Mouse (Mus musculus) limb, embryonic 14.5 days (tissue): ENCODE measurements around the gene Maml3. TPM values are rescaled to one million over a fixed set of nuclear protein-coding genes. Genes with fewer than 3 reads are reported as not detected.

Source experiments
- ATAC-seq: fragments of 200-750 bp; cut with Nextera tagmentation; 2 replicates; pipeline ENCODE4 v1.8.0; 2017; ENCODE audit warnings: low read depth, moderate number of reproducible peaks, moderate TSS enrichment; ENCODE audit not compliant: low FRiP score
- DNase-seq: peaks from one replicate; pipeline ENCODE4 v3.0.0-alpha.2; 2015; ENCODE audit warnings: low spot score
- H3K27ac ChIP-seq: fragments of 300-500 bp; sonication (generic); replicated peaks from 2 replicates; pipeline ENCODE4 v1.5.1; 2014; ENCODE audit warnings: low read depth, mild to moderate bottlenecking, low read length, moderate library complexity, mixed read lengths
- H3K27me3 ChIP-seq: fragments of 300-500 bp; sonication (generic); 2 replicates; pipeline ENCODE4 v1.6.1; 2014; ENCODE audit warnings: low read length, mixed read lengths; ENCODE audit not compliant: control insufficient read depth, insufficient read depth
- H3K36me3 ChIP-seq: fragments of 300-500 bp; sonication (generic); 2 replicates; pipeline ENCODE4 v1.6.1; 2014; ENCODE audit warnings: mild to moderate bottlenecking, low read length, moderate library complexity, mixed read lengths; ENCODE audit not compliant: control insufficient read depth, insufficient read depth
- H3K4me1 ChIP-seq: fragments of 300-500 bp; sonication (generic); 2 replicates; pipeline ENCODE4 v1.6.1; 2014; ENCODE audit warnings: antibody characterized with exemption, low read length, mixed read lengths; ENCODE audit not compliant: control insufficient read depth, insufficient read depth
- H3K4me2 ChIP-seq: fragments of 300-500 bp; sonication (generic); replicated peaks from 2 replicates; pipeline ENCODE4 v1.6.1; 2014; ENCODE audit warnings: low read depth, mild to moderate bottlenecking, low read length, moderate library complexity; ENCODE audit not compliant: severe bottlenecking
- H3K4me3 ChIP-seq: fragments of 300-500 bp; sonication (generic); replicated peaks from 2 replicates; pipeline ENCODE4 v1.5.1; 2014; ENCODE audit warnings: low read length
- H3K9ac ChIP-seq: fragments of 300-500 bp; sonication (generic); 2 replicates; pipeline ENCODE4 v1.6.1; 2014; ENCODE audit warnings: mild to moderate bottlenecking, low read depth, low read length, moderate library complexity; ENCODE audit not compliant: severe bottlenecking
- H3K9me3 ChIP-seq: fragments of 300-500 bp; sonication (generic); 2 replicates; pipeline ENCODE4 v1.6.1; 2016; ENCODE audit warnings: low read length; ENCODE audit not compliant: control insufficient read depth
- POLR2A ChIP-seq: fragments of 200-500 bp; IDR thresholded peaks from 2 replicates; pipeline ENCODE4 v1.8.0; 2012; ENCODE audit warnings: inconsistent platforms, mild to moderate bottlenecking, moderate library complexity, borderline replicate concordance; ENCODE audit not compliant: insufficient read depth, insufficient read length; ENCODE audit errors: extremely low read depth
- WGBS: fragments of 180-500 bp; shearing (Covaris S2); extraction: QIAGEN DNeasy Blood & Tissue Kit; methylation state at CpG from one replicate; pipeline ENCODE4 v1.1.7; 2014; 5-methylcytosine and 5-hydroxymethylcytosine counted together
- polyA plus RNA-seq, 2 experiments: library from polyadenylated mRNA; depleted of rRNA in 1 of 2; stranded (reverse) in 1 of 2; unstranded in 1 of 2; fragments of >200 nt; fragmentation: Nextera tagmentation in 1 of 2; extraction: Ambion mirVana in 1 of 2; gene quantifications; 2 replicates each; pipeline versions ENCODE4 v1.2.1 to v1.2.3; 2012 to 2014

The Maml3 gene
- polyA plus RNA-seq, 2 experiments: 5.4 to 5.6 TPM

DNA sequence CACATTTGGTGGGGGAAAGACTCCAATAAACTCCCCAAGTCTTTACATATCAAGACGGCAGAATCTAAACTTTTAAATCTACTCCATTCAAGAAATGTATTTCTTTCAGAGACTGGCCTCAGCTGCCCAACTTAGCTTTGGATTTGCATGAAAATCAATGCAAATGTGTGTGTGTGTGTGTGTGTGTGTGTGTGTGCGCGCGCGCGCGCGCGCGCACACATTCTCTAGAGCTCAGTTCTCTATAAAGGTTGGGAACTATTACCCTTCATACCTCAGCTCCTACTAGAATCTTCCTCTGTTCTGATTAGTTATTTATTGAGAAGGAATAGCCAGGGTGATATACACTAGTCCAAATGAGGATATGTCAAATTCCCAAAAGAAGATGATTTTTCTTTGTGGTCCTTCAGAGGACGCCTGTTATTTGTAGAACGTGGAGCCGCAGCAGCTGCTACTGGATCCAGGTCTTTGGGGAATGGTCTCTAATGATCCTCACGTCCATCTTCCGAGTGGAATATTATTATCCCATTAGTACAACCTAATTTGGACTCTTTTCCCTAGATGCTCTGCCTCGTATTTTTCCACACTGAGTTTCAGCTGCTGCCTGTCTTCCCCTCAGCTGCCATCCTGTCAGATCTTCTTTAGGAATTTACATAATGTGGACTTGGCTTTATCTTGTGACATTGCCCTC, 372.8 kb downstream of the Maml3 start:
- ATAC-seq: no peak
- no peaks in the 10 kb centered on the region for H3K27me3 ChIP-seq
- no peak overlapping the region for H3K9ac ChIP-seq
- no peak for DNase-seq
- H3K4me1 ChIP-seq: peaks cover 9% of the 10 kb centered on the region
- no peaks in the 10 kb centered on the region for H3K36me3 ChIP-seq
- TF ChIP-seq POLR2A: no peak
- H3K4me3 ChIP-seq: no peak overlapping the region
- 91% methylated on average over 16 of the region's 16 CpGs for WGBS
- no peak overlapping the region for H3K27ac ChIP-seq
- H3K9me3 ChIP-seq: no peaks in the 10 kb centered on the region
- H3K4me2 ChIP-seq: no peak overlapping the region

DNA sequence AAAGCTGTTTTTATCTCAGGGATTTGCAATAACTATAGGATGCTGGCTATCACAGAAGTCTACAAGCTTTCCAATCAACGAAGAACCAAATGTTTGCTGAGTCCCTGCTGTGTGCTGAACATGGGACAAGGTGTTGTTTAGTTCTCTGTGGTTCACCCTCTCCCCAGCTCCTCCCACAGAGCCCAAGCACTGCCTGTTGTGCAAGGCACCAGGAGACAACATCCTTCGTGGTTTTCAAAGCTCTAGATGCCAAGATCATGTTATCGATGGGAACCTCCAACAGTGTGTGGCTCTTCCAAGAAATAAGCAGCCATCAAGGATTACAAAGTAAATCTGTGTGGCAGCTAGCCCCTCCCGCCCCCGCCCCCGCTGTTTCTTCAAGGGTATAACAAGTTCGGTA, 374.2 kb downstream of the Maml3 start:
- Histone ChIP-seq H3K27ac (no peak overlapping the region), H3K36me3 (no peaks in the 10 kb centered on the region), H3K9me3 (no peaks in the 10 kb centered on the region), H3K4me2 (no peak overlapping the region), H3K4me1 (peaks cover 9% of the 10 kb centered on the region), H3K9ac (no peak overlapping the region), H3K27me3 (no peaks in the 10 kb centered on the region), H3K4me3 (no peak overlapping the region)
- no peak for TF ChIP-seq POLR2A
- DNase-seq (no peak), ATAC-seq (no peak)
- 88% methylated on average over 7 of the region's 7 CpGs for WGBS

DNA sequence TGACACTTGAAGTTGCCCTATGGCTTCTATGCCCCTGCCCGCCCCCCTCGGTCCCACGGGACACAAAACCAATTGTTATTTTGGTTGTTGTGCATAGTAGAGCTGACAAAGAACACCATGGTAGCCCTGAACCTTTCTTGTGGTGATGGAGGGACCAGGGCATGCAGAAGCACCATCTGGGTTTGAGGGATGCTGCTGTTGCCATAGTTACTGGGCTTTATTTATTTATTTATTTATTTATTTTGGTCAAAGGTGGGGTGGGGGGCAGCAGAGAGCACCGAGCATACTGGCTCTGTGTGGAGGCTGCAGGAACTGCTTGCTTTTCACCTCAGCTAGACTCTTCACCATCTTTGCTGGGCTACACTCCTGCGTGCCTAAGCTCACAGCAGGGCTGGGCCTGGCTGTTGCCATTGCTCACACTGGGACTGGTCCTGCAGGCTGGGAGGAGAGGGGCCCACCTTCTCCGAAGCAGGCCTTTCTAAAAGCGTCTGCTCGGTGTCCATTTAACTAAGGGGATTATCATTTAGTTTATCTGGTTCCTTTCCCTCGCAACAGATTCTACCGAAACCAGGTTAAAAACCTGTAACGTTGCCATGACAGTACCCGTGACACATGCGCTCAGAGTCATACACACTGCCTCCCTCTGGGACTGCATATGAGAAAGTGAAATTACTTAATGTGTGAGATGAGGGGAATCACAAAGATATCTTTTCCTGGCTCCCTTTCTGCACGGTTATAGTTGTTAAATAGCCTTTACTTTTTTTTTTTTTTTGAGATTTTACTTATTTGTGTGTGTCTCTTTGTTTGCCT, 375.6 kb downstream of the Maml3 start:
- H3K4me3 ChIP-seq: no peak overlapping the region
- TF ChIP-seq POLR2A: no peak
- H3K27me3 ChIP-seq: no peaks in the 10 kb centered on the region
- no peak for DNase-seq
- no peak overlapping the region for H3K27ac ChIP-seq
- WGBS: 65% methylated on average over 14 of the region's 14 CpGs
- no peak overlapping the region for H3K9ac ChIP-seq
- no peak for ATAC-seq
- H3K9me3 ChIP-seq: no peaks in the 10 kb centered on the region
- no peak overlapping the region for H3K4me2 ChIP-seq
- H3K36me3 ChIP-seq: no peaks in the 10 kb centered on the region
- H3K4me1 ChIP-seq: peaks cover 9% of the 10 kb centered on the region

DNA sequence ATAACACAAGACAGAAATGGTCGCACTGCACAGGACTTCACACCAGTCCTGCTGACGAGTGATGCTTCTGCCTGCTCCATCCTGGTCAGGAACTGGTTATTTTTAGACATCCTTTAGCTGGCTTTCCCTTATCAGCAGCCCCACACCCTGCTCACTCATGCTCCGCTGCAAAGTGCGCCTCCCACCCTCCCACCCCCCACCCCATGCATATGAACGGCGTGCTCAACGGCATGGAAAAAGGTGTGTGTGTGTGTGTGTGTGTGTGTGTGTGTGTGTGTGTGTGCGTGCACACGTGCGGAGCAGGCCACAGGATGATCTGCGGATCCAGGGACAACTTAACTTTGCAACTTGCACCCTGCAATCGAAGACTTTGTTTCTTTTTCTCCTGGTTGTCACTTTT, 376.4 kb downstream of the Maml3 start:
- Histone ChIP-seq H3K9ac (no peak overlapping the region), H3K9me3 (no peaks in the 10 kb centered on the region), H3K27me3 (no peaks in the 10 kb centered on the region), H3K27ac (no peak overlapping the region), H3K4me1 (peaks cover 9% of the 10 kb centered on the region), H3K36me3 (no peaks in the 10 kb centered on the region), H3K4me2 (no peak overlapping the region), H3K4me3 (no peak overlapping the region)
- 64% methylated on average over 12 of the region's 12 CpGs for WGBS
- no peak for TF ChIP-seq POLR2A
- ATAC-seq (no peak), DNase-seq (no peak)

DNA sequence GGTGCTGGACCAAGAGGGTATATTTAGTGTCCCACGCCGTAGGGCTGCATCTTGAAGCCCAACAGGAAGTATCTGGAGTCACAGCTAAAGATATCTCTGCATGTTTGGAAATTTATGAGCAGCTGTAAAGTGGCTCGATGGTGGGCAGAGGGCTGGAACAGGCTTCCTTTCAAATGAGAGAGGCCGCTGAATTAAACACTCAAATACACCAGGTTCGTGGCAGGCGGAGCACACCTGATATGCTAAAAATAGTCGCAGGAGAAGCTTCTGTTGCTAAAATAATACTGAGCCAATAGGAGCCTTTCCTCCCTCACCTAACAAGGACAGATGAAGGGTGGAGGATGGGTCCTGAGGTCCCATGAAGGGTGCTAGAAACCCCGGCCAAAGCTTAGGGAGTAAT, 376.9 kb downstream of the Maml3 start:
- no peak overlapping the region for H3K4me2 ChIP-seq
- ATAC-seq (no peak), DNase-seq (no peak)
- TF ChIP-seq POLR2A: no peak
- H3K9me3 ChIP-seq: no peaks in the 10 kb centered on the region
- 17% methylated on average over 8 of the region's 8 CpGs for WGBS
- no peaks in the 10 kb centered on the region for H3K36me3 ChIP-seq
- peaks cover 9% of the 10 kb centered on the region for H3K4me1 ChIP-seq
- no peak overlapping the region for H3K9ac ChIP-seq
- no peak overlapping the region for H3K4me3 ChIP-seq
- no peaks in the 10 kb centered on the region for H3K27me3 ChIP-seq
- H3K27ac ChIP-seq: peak overlapping the region; percentile 39; the same call in 1 of the 2 replicates
